Mouse (Mus musculus): ENCODE data around the gene Ufsp2.

Ufsp2 gene

DNA sequence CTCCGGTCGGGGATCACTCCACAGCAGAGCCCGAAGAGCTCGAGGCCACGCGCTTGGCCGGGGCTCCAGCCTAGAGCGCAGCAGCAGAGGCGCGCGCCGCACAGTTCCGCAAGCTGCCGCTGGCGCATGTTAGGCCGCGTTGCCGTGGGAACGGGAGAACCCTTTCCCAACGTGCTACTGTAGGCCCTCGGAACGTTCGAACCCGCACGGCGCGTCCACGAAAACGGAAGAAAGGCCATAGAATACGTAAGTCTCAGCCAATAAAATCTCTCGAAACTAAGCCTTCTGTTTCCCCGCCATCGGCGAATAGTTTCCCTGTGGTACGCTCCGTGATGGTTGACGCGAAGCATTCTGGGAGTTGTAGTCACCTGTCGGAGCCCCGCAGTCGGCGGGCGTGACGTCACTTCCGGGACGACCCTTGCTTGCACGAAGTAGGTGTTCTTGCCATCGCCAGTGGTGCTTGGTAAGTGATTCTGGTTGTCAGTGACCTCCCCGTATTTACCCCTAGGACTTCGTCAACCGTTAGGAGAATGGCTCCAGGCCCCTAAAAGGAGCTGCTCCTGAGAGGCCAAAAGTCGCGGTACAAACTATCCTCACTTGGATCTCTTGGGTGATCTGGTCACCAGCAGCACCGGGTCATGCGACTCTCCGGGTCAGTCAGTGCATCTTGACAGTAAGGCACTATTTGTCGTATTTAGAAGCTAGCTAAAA lies at the start of gene Ufsp2, which contains the start of gene 1700029J07Rik:
Gene Ufsp2 (plus strand): TSS at position 403 of the 711 bp plus-strand sequence.
Gene 1700029J07Rik (minus strand): TSS at position 127 of the 711 bp plus-strand sequence.
- DNase-seq (ENCODE audit: low spot score in 2 of 2) = peak; percentile 93 to 98

DNA sequence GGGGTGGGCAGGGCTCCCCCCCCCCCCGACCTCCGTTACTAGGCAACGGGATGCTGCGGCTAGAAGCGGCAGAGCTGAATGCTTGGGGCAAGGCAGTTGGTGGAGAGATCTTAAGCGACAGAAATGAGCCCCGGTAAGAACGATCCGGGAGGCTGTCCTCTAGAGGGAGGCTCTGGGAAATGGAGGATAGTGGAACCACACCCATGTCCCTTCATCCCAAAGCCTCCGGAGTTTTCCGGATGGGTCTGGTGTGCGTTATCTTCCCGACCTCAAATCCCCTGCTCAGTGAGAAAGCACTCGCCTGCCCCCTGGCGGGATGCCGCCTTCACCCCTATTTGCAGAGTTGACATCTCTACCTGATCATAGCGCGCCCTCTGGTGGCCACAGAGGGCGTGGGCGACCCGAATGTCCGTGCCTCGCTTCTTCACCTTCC lies 40.7 kb upstream of the Ufsp2 start, which contains the start of gene Ccdc110:
Gene Ccdc110 (plus strand): TSS at position 38 of the 433 bp plus-strand sequence.
- DNase-seq (ENCODE audit: low spot score in 2 of 2) = peak; percentile 100

DNA sequence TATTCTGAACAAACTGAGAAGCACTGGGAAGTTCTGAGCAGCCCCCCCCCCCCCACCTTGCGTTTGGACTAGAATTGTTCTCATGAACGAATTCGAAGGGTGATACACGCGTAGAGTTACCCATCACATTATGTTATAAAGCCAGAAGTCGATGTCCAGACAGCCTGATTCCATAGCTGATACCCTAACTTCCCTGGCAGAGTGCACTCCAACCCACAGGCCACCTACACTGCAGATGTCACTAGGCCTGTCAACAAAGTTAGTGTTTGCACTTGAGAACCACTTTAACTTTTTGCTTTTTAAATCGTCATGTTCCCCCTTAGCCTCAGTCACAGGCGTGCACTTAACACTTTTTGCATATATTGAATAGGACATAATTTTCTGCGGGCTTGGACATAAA lies 38.3 kb upstream of the Ufsp2 start:
- no peak for DNase-seq (ENCODE audit: low spot score in 2 of 2)

GRCm38 (mm10) chr8:45946283-45946682 lies 29.0 kb upstream of the Ufsp2 start:
- DNase-seq (ENCODE audit: low spot score in 2 of 2) = no peak

DNA sequence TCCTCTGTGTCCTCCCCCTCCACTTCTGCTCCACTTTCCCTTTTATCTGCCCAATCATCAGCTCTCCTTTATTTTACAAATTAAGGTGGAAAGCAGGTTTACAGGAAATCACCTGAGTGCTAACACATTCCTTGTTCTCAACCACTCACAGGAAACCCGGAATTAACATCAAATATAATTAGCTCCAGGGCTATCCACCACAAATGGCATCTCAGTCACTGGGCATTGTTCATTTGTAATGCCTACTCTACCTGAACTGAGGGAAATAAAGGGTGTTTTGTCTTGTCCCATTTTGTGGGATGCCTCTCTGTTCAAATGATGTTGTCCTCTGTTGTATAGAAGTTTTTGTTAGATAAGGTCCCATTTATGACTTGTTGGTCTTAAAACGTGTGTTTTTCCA lies 24.7 kb upstream of the Ufsp2 start:
- no peak for DNase-seq (ENCODE audit: low spot score in 2 of 2)

DNA sequence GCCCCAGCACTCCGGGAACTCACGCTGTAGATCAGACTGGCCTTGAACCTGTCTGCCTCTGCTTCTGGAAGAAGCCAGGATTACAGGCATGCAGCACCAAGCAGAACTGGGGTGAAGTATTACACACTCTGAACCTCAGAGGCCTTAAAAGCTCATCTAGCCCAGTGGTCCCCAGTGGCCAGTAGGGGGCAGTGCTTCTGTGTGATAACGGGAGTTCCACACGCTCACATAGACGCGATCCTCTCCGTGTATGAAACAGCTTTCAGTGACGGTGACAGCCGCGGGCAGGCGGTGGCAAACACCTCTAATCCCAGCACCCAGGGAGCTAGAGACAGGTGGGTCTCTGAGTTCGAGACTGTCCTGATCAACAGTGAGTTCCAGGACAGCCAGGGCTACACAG lies 4.4 kb upstream of the Ufsp2 start:
- no peak for DNase-seq (ENCODE audit: low spot score in 2 of 2)

GRCm38 (mm10) chr8:45973988-45974505 lies 1.3 kb upstream of the Ufsp2 start:
- no peak for DNase-seq (ENCODE audit: low spot score in 2 of 2)

DNA sequence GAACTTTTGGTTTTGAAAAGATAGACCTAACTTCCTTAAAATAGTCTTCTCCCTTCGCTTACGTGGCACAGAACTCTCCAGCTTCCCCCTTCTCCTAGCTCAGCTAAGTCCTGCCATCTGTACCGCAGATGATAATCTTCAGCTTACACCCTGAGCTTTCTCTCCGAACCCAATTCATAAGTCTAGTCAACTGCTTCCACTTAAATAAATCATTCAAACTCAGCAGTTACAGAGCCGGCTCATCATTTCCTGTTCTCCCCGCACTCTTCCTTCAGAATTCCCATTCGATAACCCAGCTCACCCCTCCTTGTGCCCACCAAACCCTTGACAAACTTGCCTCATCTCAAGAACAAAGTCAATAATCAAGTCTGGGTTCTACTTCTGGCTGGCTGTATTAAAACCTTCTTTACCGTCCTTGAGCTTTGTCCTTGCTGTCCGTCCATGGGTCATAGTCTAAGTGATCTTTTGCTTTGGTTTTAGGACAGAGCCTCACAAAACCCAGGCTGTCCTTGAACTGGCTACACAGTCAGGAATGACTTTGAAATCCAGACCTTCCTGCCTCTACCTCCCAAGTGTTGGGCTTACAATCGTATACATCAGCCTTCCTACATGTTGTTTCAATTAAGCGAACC lies 625 bp downstream of the Ufsp2 start:
- DNase-seq (ENCODE audit: low spot score in 2 of 2) = no peak

DNA sequence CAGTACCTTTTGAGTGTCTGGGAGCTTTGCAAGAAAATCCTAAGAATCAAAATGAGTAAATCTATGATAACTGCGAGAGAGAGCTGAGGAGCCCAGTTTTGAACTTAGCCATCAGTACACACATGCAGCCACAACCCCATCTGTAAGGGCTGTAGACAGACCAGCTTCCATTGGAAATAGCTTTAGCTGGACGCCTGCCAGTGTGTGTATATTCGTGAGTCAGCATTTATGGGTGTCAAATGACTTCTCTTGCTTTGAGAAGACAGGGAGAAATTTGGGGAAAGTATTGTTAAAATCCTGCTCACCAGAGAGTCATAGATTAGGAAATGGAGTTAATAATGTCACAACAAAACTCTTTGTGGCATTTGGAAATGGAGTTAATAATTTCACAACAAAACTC lies 11.3 kb downstream of the Ufsp2 start:
- no peak for DNase-seq (ENCODE audit: low spot score in 2 of 2)

DNA sequence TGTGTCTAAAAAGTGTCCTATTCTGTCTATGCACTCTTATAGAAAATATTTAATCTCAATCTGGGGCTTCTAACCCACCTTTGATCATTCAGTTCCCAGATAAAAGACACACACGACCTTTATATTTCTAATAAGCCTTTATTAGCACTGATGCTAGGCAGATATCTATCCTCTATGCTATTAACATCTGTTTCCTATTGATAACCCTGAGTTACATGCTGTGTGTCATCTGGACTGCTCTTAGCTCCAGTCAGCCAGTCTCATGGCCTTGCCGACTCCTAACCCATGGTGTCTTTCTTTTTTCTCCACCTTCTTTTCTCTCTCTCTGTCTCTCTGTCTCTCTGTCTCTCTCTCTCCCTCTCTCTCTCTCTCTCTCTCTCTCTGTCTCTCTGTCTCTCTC lies 12.9 kb downstream of the Ufsp2 start:
- DNase-seq (ENCODE audit: low spot score in 2 of 2) = no peak

- DNase-seq (ENCODE audit: low spot score in 2 of 2) = no peak
Measured at GRCm38 (mm10) chr8:45990631-45991310, 15.4 kb downstream of the Ufsp2 start.

DNA sequence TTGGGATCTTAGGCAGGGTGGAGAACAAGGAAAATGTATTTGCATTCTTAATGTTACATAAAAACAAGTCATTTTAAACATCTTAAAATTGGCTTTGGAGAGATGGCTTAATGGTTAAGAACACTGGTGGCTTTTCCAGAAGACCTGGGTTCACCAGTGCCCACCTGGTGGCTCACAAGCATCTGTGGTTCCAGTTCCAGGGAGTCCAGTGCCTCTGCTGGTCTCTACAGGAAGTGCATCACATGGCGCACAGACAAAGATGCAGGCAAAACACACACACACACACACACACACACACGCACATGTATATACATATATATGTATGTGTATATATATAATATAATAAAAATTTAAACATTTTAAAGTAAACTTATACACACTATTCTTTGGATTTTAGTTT lies 18.8 kb downstream of the Ufsp2 start:
- no peak for DNase-seq (ENCODE audit: low spot score in 2 of 2)

GRCm38 (mm10) chr8:45995576-45995975 lies 20.2 kb downstream of the Ufsp2 start:
- no peak for DNase-seq (ENCODE audit: low spot score in 2 of 2)

DNA sequence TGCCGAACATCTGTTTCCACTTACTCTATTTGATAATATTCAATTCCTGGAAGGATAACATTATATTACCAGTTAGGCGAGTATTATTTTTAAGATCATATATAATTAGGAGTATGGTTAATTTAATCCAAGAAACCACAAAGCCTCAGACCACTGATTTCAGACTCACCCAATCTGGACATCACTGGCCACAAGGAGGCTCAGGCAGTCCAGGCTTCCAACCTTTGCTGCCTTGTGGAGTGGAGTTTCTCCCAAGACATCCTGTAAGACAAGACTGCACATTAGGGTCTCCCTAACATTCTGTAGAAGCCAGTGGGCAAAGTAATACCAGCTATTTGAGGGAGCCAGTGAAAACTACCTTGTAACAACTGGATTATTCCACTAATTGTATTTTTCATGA lies 22.9 kb downstream of the Ufsp2 start:
- no peak for DNase-seq (ENCODE audit: low spot score in 2 of 2)

DNA sequence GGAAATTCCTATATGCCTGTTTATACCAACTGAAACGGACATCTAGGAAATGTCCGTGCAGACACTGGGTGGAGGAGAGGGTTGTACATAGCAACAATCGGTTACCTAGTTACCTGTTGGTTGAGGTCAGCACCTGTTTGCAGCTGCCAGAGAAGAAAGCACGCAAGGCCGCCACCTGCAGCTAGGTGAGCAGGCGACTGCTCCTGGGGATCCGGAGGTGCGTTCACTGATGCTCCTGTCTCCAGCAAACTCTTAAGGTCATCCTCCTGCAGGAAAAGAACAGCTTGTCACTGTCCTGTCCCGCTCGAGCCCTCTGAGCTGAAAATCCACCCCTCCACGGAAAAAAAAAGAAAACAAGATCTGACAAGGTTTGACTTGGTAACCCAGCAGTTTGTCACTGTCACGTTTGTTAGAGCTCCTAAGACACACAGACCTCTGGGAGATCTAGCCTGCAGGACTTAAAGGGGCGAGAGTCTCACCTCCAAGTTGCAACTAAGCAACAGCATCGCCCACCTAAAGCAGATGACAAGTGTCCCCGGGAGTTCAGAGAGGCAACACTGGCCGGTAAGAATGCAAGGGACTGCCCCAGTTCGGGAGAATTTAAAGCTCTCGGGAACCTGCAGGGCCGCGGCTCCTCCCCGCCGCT lies 23.9 kb downstream of the Ufsp2 start, which contains the start of gene Lrp2bp:
Gene Lrp2bp (plus strand): TSS at position 166 of the 646 bp plus-strand sequence.
- no peak for DNase-seq (ENCODE audit: low spot score in 2 of 2)

DNA sequence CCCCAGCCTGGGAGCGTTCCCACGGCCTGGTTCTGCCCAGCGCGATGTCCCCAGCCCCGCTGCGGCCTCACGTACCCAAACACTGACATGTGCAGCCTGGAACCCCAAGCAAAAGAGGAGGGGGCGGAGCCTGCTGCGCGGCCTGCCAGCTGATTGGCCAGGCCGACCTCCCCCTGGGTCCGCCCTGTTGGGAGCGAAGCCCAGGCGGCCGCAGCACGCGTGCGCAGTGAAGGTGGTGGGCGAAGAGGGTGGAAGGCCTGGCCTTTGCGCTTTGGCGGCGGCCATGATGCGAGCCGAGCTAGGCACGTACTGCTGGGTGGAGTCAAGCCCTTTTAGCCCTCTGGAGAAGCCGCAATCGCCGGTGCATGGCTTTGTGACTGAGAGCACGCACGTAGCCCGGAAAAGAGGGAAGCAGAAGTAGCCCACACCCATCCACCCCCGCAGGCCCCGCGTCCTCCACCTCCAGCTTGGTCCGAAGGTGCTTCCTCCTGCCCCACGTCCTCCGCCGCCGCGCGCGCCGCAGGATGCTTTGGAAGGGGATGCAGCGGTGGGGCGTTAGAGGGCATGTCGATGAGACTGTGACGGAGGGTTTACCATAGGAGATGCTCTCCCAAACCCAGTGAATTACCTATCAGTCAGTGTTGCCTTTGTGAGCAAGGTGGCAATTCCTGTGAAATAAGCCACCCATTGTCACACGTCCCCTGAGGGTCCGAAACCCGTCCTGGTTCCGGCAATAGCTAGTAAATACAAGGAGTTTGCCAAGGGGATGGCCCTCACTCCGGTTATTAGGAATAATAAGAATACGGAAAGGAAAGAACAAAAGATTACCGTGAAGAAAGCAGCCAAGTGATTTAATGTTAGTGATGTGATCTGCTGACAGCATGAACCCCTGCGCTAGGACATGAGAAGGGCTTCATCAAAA lies 24.7 kb downstream of the Ufsp2 start:
- peak; percentile 95 to 97 for DNase-seq (ENCODE audit: low spot score in 2 of 2)

DNA sequence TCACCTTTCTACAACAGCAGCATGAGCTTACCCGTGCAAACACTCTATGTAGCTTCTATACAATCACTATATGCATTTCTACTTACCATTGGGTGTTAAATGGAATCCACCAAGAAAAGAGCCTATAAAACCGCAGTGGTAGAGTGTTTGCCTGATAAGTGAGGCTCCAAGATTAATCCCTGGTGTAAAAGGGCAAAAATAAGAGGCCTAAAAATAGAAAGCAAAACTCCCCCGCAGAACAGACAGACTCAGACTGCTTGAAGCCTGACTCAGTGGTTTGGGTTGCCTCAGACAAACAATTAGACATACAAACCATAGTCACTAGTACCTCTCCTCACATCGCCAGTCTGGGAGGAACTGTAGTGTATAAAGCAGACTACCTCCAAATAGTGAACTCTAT lies 30.3 kb downstream of the Ufsp2 start, which contains the start of gene Ankrd37:
Gene Ankrd37 (minus strand): TSS at position 112 of the 400 bp plus-strand sequence.
- DNase-seq (ENCODE audit: low spot score in 2 of 2) = no peak

- no peak for DNase-seq (ENCODE audit: low spot score in 2 of 2)
Measured at GRCm38 (mm10) chr8:46007050-46007672, 31.8 kb downstream of the Ufsp2 start.

DNA sequence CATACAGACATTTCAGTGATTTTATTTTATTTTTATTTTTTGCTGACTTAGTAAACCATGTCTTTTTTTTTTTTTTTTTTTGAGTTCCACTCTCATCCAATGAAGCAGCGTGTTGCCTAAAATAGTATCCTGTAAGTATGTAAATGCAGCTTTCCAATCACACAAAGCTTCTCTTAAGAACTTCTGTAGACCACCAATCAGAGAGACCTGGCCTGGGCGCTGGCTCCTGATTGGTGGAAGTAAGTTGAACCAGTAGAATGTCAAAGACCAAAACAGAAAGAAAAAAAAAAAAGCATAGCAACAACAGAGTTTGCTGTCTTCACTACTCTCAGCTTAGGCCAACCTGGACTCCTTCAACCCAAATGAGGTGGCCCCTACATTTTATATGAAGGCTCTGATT lies 35.0 kb downstream of the Ufsp2 start:
- no peak for DNase-seq (ENCODE audit: low spot score in 2 of 2)

Measured in cerebellum, postnatal 4 days (tissue).